Mouse (Mus musculus) myocyte (in vitro differentiated cells): ENCODE data around the gene Map3k20. TPM values are rescaled to one million over a fixed set of nuclear protein-coding genes. Genes with fewer than 3 reads are reported as not detected.

Source experiments
- H3K27me3 ChIP-seq: one replicate; pipeline ENCODE4 v1.6.1; 2011; ENCODE audit not compliant: control insufficient read depth, insufficient read depth, insufficient read length
- H3K36me3 ChIP-seq: one replicate; pipeline ENCODE4 v1.6.1; 2011; ENCODE audit not compliant: control insufficient read depth, insufficient read depth
- H3K4me2 ChIP-seq: one replicate; pipeline ENCODE4 v1.6.1; 2011; ENCODE audit warnings: low read depth, control low read depth
- H3K4me3 ChIP-seq: one replicate; pipeline ENCODE4 v1.5.1; 2011; ENCODE audit warnings: mild to moderate bottlenecking, control low read depth, moderate library complexity
- H3K79me2 ChIP-seq: one replicate; pipeline ENCODE4 v1.6.1; 2011; ENCODE audit not compliant: control insufficient read depth, insufficient read depth
- H3ac ChIP-seq: one replicate; pipeline ENCODE4 v1.6.1; 2011; ENCODE audit not compliant: control insufficient read depth, insufficient read length
- CEBPB ChIP-seq: IDR thresholded peaks from 2 replicates; pipeline ENCODE4 v1.6.1; 2011; ENCODE audit warnings: mild to moderate bottlenecking, moderate library complexity; ENCODE audit not compliant: poor library complexity, insufficient read depth, severe bottlenecking
- E2F4 ChIP-seq: IDR thresholded peaks from one replicate; pipeline ENCODE4 v1.6.1; 2011; ENCODE audit warnings: mild to moderate bottlenecking, control low read depth, moderate library complexity; ENCODE audit not compliant: insufficient read depth
- MAX ChIP-seq: IDR thresholded peaks from one replicate; pipeline ENCODE4 v1.6.1; 2011; ENCODE audit warnings: low read depth, mild to moderate bottlenecking, control low read depth
- MYOD1 ChIP-seq, 3 experiments: IDR thresholded peaks; one replicate each; pipeline ENCODE4 v1.6.1; 2011; ENCODE audit warnings: control low read depth in 2 of 3, low read depth in 2 of 3, mild to moderate bottlenecking in 2 of 3, moderate library complexity in 1 of 3; ENCODE audit not compliant: insufficient read length in 2 of 3, control insufficient read depth in 1 of 3
- MYOG ChIP-seq, 3 experiments: IDR thresholded peaks; one replicate each; pipeline ENCODE4 v1.6.1; 2011; ENCODE audit warnings: control low read depth in 2 of 3, low read depth in 2 of 3, mild to moderate bottlenecking in 2 of 3; ENCODE audit not compliant: insufficient read length in 2 of 3, control insufficient read depth in 1 of 3, insufficient read depth in 1 of 3
- POLR2A ChIP-seq: IDR thresholded peaks from one replicate; pipeline ENCODE4 v1.6.1; 2011; ENCODE audit warnings: low read depth, mild to moderate bottlenecking, control low read depth, moderate library complexity; ENCODE audit not compliant: insufficient read length
- POLR2AphosphoS2 ChIP-seq: IDR thresholded peaks from one replicate; pipeline ENCODE4 v1.6.1; 2011; ENCODE audit warnings: low read depth, control low read depth; ENCODE audit not compliant: insufficient read length
- REST ChIP-seq: IDR thresholded peaks from one replicate; pipeline ENCODE4 v1.6.1; 2011; ENCODE audit warnings: mild to moderate bottlenecking, control low read depth, moderate library complexity; ENCODE audit not compliant: insufficient read depth, insufficient read length
- SRF ChIP-seq: IDR thresholded peaks from one replicate; pipeline ENCODE4 v1.6.1; 2011; ENCODE audit warnings: low read depth; ENCODE audit not compliant: control insufficient read depth, insufficient read length
- TCF12 ChIP-seq: IDR thresholded peaks from one replicate; pipeline ENCODE4 v1.6.1; 2011; ENCODE audit warnings: mild to moderate bottlenecking, control low read depth; ENCODE audit not compliant: poor library complexity, insufficient read depth, severe bottlenecking
- TCF3 ChIP-seq: IDR thresholded peaks from one replicate; pipeline ENCODE4 v1.6.1; 2011; ENCODE audit warnings: low read depth, control low read depth; ENCODE audit not compliant: insufficient read length
- USF1 ChIP-seq: IDR thresholded peaks from one replicate; pipeline ENCODE4 v1.6.1; 2011; ENCODE audit warnings: low read depth, mild to moderate bottlenecking, control low read depth, moderate library complexity
- polyA plus RNA-seq: library from polyadenylated mRNA; unstranded; fragments of >200 nt; fragmentation: generic; extraction: Trizol; gene quantifications from one replicate; pipeline ENCODE4 v1.2.1, GENCODE M21; 2012; ENCODE audit warnings: missing spikeins

Gene Map3k20
- polyA plus RNA-seq, 1 experiment = 13.7 TPM

- no peak overlapping the region for H3ac ChIP-seq
- no peaks in the 10 kb centered on the region for H3K79me2 ChIP-seq
- no peak overlapping the region for H3K4me3 ChIP-seq
- H3K27me3 ChIP-seq = no peaks in the 10 kb centered on the region
- no peak overlapping the region for H3K4me2 ChIP-seq
- TF ChIP-seq POLR2AphosphoS2 (no peak), MYOG (IDR thresholded peaks at IDR 0.05; ENCODE audit: control insufficient read depth in 1 of 3, insufficient read depth in 1 of 3, insufficient read length in 2 of 3, low read depth in 2 of 3) (no peak), SRF (no peak), TCF3 (no peak), E2F4 (no peak), POLR2A (no peak), CEBPB (no peak), TCF12 (no peak), REST (no peak), USF1 (no peak), MAX (no peak), MYOD1 (IDR thresholded peaks at IDR 0.05; ENCODE audit: control insufficient read depth in 1 of 3, insufficient read length in 2 of 3, low read depth in 2 of 3) (no peak)
- H3K36me3 ChIP-seq = no peaks in the 10 kb centered on the region
These were observed 15.6 kb upstream of the Map3k20 start for GRCm38 (mm10) chr2:72269651-72270341.

- Histone ChIP-seq H3K4me2 (peak overlapping the region; percentile 22), H3K36me3 (no peaks in the 10 kb centered on the region), H3K27me3 (no peaks in the 10 kb centered on the region), H3K4me3 (no peak overlapping the region), H3ac (no peak overlapping the region), H3K79me2 (no peaks in the 10 kb centered on the region)
- no peak for TF ChIP-seq E2F4
- TF ChIP-seq MYOG (IDR thresholded peaks at IDR 0.05; ENCODE audit: control insufficient read depth in 1 of 3, insufficient read depth in 1 of 3, insufficient read length in 2 of 3, low read depth in 2 of 3) = peak in 1 of 3 experiments; percentile 11
- peak; percentile 66 for TF ChIP-seq USF1
- no peak for TF ChIP-seq SRF
- TF ChIP-seq TCF3 = peak; percentile 42
- TF ChIP-seq REST = no peak
- no peak for TF ChIP-seq MAX
- TF ChIP-seq POLR2AphosphoS2 = no peak
- peak; percentile 82 for TF ChIP-seq TCF12
- TF ChIP-seq POLR2A = no peak
- peak; percentile 88 to 96 (median 90) for TF ChIP-seq MYOD1 (IDR thresholded peaks at IDR 0.05; ENCODE audit: control insufficient read depth in 1 of 3, insufficient read length in 2 of 3, low read depth in 2 of 3)
- TF ChIP-seq CEBPB = peak; percentile 53; the same call in 1 of the 2 replicates
These were observed 7.1 kb upstream of the Map3k20 start for GRCm38 (mm10) chr2:72278247-72278873.

DNA sequence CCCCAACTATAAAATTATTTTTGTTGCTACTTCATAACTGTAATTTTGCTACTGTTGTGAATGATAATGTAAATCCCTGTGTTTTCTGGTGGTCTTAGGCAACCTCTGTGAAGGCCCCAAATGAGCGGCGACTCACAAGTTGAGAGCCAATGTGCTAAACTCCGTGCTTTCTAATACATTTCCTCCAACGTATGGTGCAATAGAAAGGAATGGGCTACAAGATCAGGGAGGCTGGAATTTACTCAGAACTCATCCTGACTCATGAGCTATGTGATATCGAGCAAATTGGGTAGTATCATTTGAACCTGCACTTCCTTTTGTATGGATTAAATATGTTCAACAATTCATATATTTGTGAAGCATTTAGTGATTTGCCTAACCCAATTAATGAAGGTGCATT is 4.9 kb upstream of the Map3k20 start:
- Histone ChIP-seq H3K27me3 (no peaks in the 10 kb centered on the region), H3K4me3 (no peak overlapping the region), H3K4me2 (no peak overlapping the region), H3K36me3 (no peaks in the 10 kb centered on the region), H3ac (no peak overlapping the region), H3K79me2 (no peaks in the 10 kb centered on the region)
- TF ChIP-seq TCF3 = no peak
- peak; percentile 73 for TF ChIP-seq CEBPB

DNA sequence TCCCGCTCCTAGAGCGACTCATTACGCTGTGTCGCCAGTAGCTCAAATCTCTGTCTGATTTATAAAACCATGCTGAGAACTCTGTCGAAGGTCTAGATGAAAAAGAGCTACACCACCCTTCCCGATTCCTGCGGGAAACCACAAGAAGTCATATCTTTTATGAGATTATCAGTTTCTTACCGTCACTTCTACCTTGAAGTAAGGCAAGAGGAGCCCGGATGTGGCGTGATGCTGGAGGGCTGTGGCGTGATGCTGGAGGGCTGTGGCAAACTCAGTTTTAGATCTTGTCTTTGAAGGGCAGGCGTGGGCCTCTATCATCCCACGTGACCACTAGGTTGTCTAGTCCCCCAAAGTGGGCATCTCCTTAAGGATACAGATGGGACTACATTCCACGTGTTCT is 3.5 kb upstream of the Map3k20 start:
- no peak for TF ChIP-seq TCF12
- TF ChIP-seq POLR2A = no peak
- no peak for TF ChIP-seq MYOG (IDR thresholded peaks at IDR 0.05; ENCODE audit: control insufficient read depth in 1 of 3, insufficient read depth in 1 of 3, insufficient read length in 2 of 3, low read depth in 2 of 3)
- no peak for TF ChIP-seq MYOD1 (IDR thresholded peaks at IDR 0.05; ENCODE audit: control insufficient read depth in 1 of 3, insufficient read length in 2 of 3, low read depth in 2 of 3)
- TF ChIP-seq TCF3 = no peak
- no peak for TF ChIP-seq POLR2AphosphoS2
- no peak for TF ChIP-seq REST
- TF ChIP-seq SRF = no peak
- no peak for TF ChIP-seq MAX
- TF ChIP-seq CEBPB = no peak
- TF ChIP-seq E2F4 = no peak
- no peak for TF ChIP-seq USF1
- Histone ChIP-seq H3K36me3 (no peaks in the 10 kb centered on the region), H3K27me3 (no peaks in the 10 kb centered on the region), H3K4me3 (no peak overlapping the region), H3K79me2 (peaks cover 9% of the 10 kb centered on the region), H3ac (no peak overlapping the region), H3K4me2 (no peak overlapping the region)
